Mouse (Mus musculus) liver (tissue): Measurements from ENCODE around the gene ccdc198.

Experiments
- DNase-seq: peaks from one replicate; pipeline ENCODE4 v3.0.0-alpha.2; 2020; ENCODE audit warnings: mixed read lengths

Gene ccdc198

GRCm38 (mm10) chr14:49186270-49186669, 59.0 kb downstream of the ccdc198 start:
- no peak for DNase-seq

- DNase-seq, result no peak
Observed at GRCm38 (mm10) chr14:49179736-49180135, 65.5 kb downstream of the ccdc198 start.

GRCm38 (mm10) chr14:49173290-49174135, 71.8 kb downstream of the ccdc198 start:
- DNase-seq, result no peak

- DNase-seq, result peak; percentile 68
Observed at GRCm38 (mm10) chr14:49172582-49172988, 72.7 kb downstream of the ccdc198 start.

- DNase-seq, result peak; percentile 99
Observed at GRCm38 (mm10) chr14:49171867-49172581, 73.2 kb downstream of the ccdc198 start, which contains the start of gene Naa30. Gene Naa30 (plus strand): TSS chr14:49172226.

- no peak for DNase-seq
Observed at GRCm38 (mm10) chr14:49171286-49171685, 74.0 kb downstream of the ccdc198 start.
